Comparison of ENCODE assay signal across 15 mouse cellular contexts in genomic region chr10:90210044-90210443, GRCm38 (mm10).
A peak's percentile ranks its signal among the peaks of the same experiment; 100 is the strongest.
DNase-seq lines count a peak whose midpoint lies in the region; ATAC-seq lines count a peak whose summit lies in the region.
"Had no signal": no experiment of that assay in that cellular context is flagged by ENCODE, and none has a peak within 500 bp of the region (broad histone marks: within the 10 kb centered on the region; RNA-seq: fewer than 3 reads in every experiment).

No protein-coding gene starts in this region.

- no peak for DNase-seq in right cerebral cortex, adult 18-20 months
- DNase-seq in thymus, adult 18-20 months = no peak
- DNase-seq: adrenal gland, adult 2 months; adrenal gland, postnatal 10 days; adrenal gland, postnatal 25 days; cerebellum, adult 11-12 months; cerebellum, adult 8-10 months; cerebellum, adult 9-11 months; cerebellum, postnatal 14 days; cerebellum, postnatal 36 days had no signal

- peak; percentile 96 for ATAC-seq in common myeloid progenitor, adult 5-6 weeks (replicated peaks; ENCODE audit: low read depth, poor library complexity, severe bottlenecking)
- peak; percentile 97 for ATAC-seq in hematopoietic stem cell, adult 5-6 weeks (replicated peaks in 1 of 2; ENCODE audit: insufficient read depth in 1 of 2, low FRiP score in 2 of 2, low TSS enrichment in 1 of 2, low read depth in 1 of 2, poor library complexity in 2 of 2, severe bottlenecking in 2 of 2)
- ATAC-seq in erythroblast, adult 5-6 weeks (replicated peaks; ENCODE audit: low FRiP score, poor library complexity, severe bottlenecking) = no peak
- ATAC-seq: forebrain, embryonic 14.5 days; forebrain, embryonic 16.5 days had no signal
